Mouse (Mus musculus): ENCODE measurements around the gene Prkg2. TPM values are rescaled to one million over a fixed set of nuclear protein-coding genes. Genes with fewer than 3 reads are reported as not detected.

The Prkg2 gene
- polyA plus RNA-seq, 1 experiment from 2014 or later = 2.0 TPM

GRCm38 (mm10) chr5:99010448-99011151, 26.6 kb downstream of the Prkg2 start:
- H3K4me1 ChIP-seq = no peaks in the 10 kb centered on the region
- no peaks in the 10 kb centered on the region for H3K27me3 ChIP-seq
- no peaks in the 10 kb centered on the region for H3K9me3 ChIP-seq
- WGBS = 75% methylated on average over 14 of the region's 14 CpGs
- H3K4me2 ChIP-seq = no peak overlapping the region
- H3K9ac ChIP-seq = no peak overlapping the region
- H3K36me3 ChIP-seq = no peaks in the 10 kb centered on the region
- no peak overlapping the region for H3K4me3 ChIP-seq
- H3K27ac ChIP-seq = no peak overlapping the region
- no peak for ATAC-seq (ENCODE audit: borderline replicate concordance, extremely low read depth, low FRiP score, low TSS enrichment)

DNA sequence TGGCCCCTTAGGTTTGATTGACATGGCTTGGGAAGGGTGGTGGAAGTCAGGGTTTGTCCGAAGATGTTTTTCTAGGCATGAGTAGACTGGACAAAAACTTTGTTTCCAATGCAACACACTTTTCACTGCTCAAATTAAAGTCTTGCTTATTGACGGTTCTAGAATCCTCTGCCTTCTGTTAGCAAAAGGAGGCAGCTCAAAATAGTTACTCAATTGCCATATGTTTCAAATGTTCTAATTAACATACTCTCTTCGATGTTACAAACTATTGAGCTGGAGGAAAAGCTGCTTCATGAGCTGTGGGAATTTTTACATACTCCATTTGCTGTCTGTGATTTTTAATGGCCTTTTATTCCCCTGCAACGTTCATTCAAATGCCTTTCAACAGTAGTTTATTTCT, 39.0 kb downstream of the Prkg2 start:
- WGBS = 68% methylated on average over 4 of the region's 4 CpGs
- ATAC-seq (ENCODE audit: borderline replicate concordance, extremely low read depth, low FRiP score, low TSS enrichment) = no peak
- 0 out of 2 replicates have a peak, but pooled peaks cover 5% of the 10 kb centered on the region for H3K4me1 ChIP-seq
- no peak overlapping the region for H3K9ac ChIP-seq
- H3K4me2 ChIP-seq = no peak overlapping the region
- no peaks in the 10 kb centered on the region for H3K36me3 ChIP-seq
- no peaks in the 10 kb centered on the region for H3K27me3 ChIP-seq
- no peak overlapping the region for H3K27ac ChIP-seq
- no peaks in the 10 kb centered on the region for H3K9me3 ChIP-seq
- no peak overlapping the region for H3K4me3 ChIP-seq

- WGBS = 34% methylated on average over 4 of the region's 4 CpGs
- 0 out of 2 replicates have a peak, but pooled peaks cover 5% of the 10 kb centered on the region for H3K4me1 ChIP-seq
- no peak overlapping the region for H3K27ac ChIP-seq
- H3K9ac ChIP-seq = no peak overlapping the region
- H3K9me3 ChIP-seq = no peaks in the 10 kb centered on the region
- ATAC-seq (ENCODE audit: borderline replicate concordance, extremely low read depth, low FRiP score, low TSS enrichment) = peak; percentile 65; the same call in 1 of the 2 replicates
- no peak overlapping the region for H3K4me3 ChIP-seq
- H3K27me3 ChIP-seq = no peaks in the 10 kb centered on the region
- H3K36me3 ChIP-seq = no peaks in the 10 kb centered on the region
- no peak overlapping the region for H3K4me2 ChIP-seq
These were observed 41.4 kb downstream of the Prkg2 start for GRCm38 (mm10) chr5:98995767-98996166.

GRCm38 (mm10) chr5:98991600-98991999, 45.6 kb downstream of the Prkg2 start:
- H3K9me3 ChIP-seq = no peaks in the 10 kb centered on the region
- no peak for ATAC-seq (ENCODE audit: borderline replicate concordance, extremely low read depth, low FRiP score, low TSS enrichment)
- no peak overlapping the region for H3K4me3 ChIP-seq
- H3K4me1 ChIP-seq = 0 out of 2 replicates have a peak, but pooled peaks cover 5% of the 10 kb centered on the region
- no peak overlapping the region for H3K9ac ChIP-seq
- no peak overlapping the region for H3K27ac ChIP-seq
- no peak overlapping the region for H3K4me2 ChIP-seq
- 74% methylated on average over 4 of the region's 4 CpGs for WGBS
- H3K36me3 ChIP-seq = no peaks in the 10 kb centered on the region
- H3K27me3 ChIP-seq = no peaks in the 10 kb centered on the region

GRCm38 (mm10) chr5:98987634-98988033, 49.5 kb downstream of the Prkg2 start:
- WGBS = 57% methylated on average over 1 of the region's 1 CpGs
- Histone ChIP-seq H3K27ac (no peak overlapping the region), H3K4me3 (no peak overlapping the region), H3K9ac (no peak overlapping the region), H3K36me3 (no peaks in the 10 kb centered on the region), H3K9me3 (no peaks in the 10 kb centered on the region), H3K4me1 (no peaks in the 10 kb centered on the region), H3K27me3 (no peaks in the 10 kb centered on the region), H3K4me2 (no peak overlapping the region)
- ATAC-seq (ENCODE audit: borderline replicate concordance, extremely low read depth, low FRiP score, low TSS enrichment) = no peak

DNA sequence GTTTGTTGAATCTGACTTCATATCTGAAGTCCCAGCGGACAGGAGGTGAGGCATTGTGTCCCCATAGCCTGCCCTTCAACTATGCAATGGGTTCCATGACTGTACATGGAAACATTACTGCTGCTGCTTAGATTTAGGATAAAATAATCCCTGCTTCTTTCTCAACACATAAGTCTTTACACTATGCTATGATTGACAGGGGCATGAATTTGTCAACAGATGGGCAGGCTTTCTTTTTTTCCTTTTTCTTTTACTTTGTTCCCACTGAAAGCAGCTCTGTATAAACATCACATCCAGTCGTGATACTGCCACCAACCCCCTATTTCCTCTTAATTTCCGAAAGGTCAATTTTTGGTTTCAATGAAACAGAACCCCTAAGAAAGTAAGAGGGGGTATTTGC, 50.0 kb downstream of the Prkg2 start:
- no peaks in the 10 kb centered on the region for H3K9me3 ChIP-seq
- H3K4me3 ChIP-seq = no peak overlapping the region
- H3K36me3 ChIP-seq = no peaks in the 10 kb centered on the region
- H3K4me1 ChIP-seq = no peaks in the 10 kb centered on the region
- WGBS = 65% methylated on average over 3 of the region's 3 CpGs
- no peak for ATAC-seq (ENCODE audit: borderline replicate concordance, extremely low read depth, low FRiP score, low TSS enrichment)
- no peak overlapping the region for H3K9ac ChIP-seq
- no peaks in the 10 kb centered on the region for H3K27me3 ChIP-seq
- H3K27ac ChIP-seq = no peak overlapping the region
- H3K4me2 ChIP-seq = no peak overlapping the region

- Histone ChIP-seq H3K9me3 (no peaks in the 10 kb centered on the region), H3K27ac (no peak overlapping the region), H3K4me1 (no peaks in the 10 kb centered on the region), H3K9ac (no peak overlapping the region), H3K36me3 (no peaks in the 10 kb centered on the region), H3K27me3 (no peaks in the 10 kb centered on the region), H3K4me3 (no peak overlapping the region), H3K4me2 (no peak overlapping the region)
- no peak for ATAC-seq (ENCODE audit: borderline replicate concordance, extremely low read depth, low FRiP score, low TSS enrichment)
- WGBS = 50% methylated on average over 4 of the region's 4 CpGs
These were observed 50.7 kb downstream of the Prkg2 start for GRCm38 (mm10) chr5:98986459-98986858.

GRCm38 (mm10) chr5:98986011-98986410, 51.1 kb downstream of the Prkg2 start:
- no peak overlapping the region for H3K9ac ChIP-seq
- H3K36me3 ChIP-seq = no peaks in the 10 kb centered on the region
- no peaks in the 10 kb centered on the region for H3K27me3 ChIP-seq
- no peaks in the 10 kb centered on the region for H3K4me1 ChIP-seq
- no peak overlapping the region for H3K4me3 ChIP-seq
- 21% methylated on average over 4 of the region's 4 CpGs for WGBS
- H3K4me2 ChIP-seq = no peak overlapping the region
- H3K27ac ChIP-seq = no peak overlapping the region
- H3K9me3 ChIP-seq = no peaks in the 10 kb centered on the region
- ATAC-seq (ENCODE audit: borderline replicate concordance, extremely low read depth, low FRiP score, low TSS enrichment) = no peak

DNA sequence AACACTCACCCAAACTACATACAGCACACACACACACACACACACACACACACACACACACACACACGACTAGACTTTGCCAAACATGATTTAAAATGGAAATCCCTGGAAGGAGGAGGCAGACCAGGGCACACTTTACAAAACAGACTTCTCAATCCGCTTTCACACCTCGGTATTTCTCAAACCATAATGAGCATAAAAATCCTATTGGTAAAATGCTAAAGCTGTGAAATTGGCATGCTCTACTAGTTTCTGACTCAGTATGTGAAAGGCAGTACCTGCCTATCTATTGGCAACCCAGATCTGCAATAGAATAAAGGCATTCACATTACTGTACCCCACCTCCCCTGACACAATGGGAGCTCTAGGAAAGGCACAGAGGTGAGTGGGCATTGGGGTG, 52.1 kb downstream of the Prkg2 start:
- Histone ChIP-seq H3K9ac (no peak overlapping the region), H3K27me3 (no peaks in the 10 kb centered on the region), H3K4me1 (no peaks in the 10 kb centered on the region), H3K9me3 (no peaks in the 10 kb centered on the region), H3K4me3 (no peak overlapping the region), H3K36me3 (no peaks in the 10 kb centered on the region), H3K4me2 (no peak overlapping the region), H3K27ac (no peak overlapping the region)
- no peak for ATAC-seq (ENCODE audit: borderline replicate concordance, extremely low read depth, low FRiP score, low TSS enrichment)
- 87% methylated on average over 3 of the region's 3 CpGs for WGBS

- Histone ChIP-seq H3K4me1 (no peaks in the 10 kb centered on the region), H3K9me3 (no peaks in the 10 kb centered on the region), H3K9ac (no peak overlapping the region), H3K27ac (no peak overlapping the region), H3K4me2 (no peak overlapping the region), H3K4me3 (no peak overlapping the region), H3K36me3 (no peaks in the 10 kb centered on the region), H3K27me3 (no peaks in the 10 kb centered on the region)
- no peak for ATAC-seq (ENCODE audit: borderline replicate concordance, extremely low read depth, low FRiP score, low TSS enrichment)
- 70% methylated on average over 7 of the region's 7 CpGs for WGBS
These were observed 55.8 kb downstream of the Prkg2 start for GRCm38 (mm10) chr5:98981304-98981703.

DNA sequence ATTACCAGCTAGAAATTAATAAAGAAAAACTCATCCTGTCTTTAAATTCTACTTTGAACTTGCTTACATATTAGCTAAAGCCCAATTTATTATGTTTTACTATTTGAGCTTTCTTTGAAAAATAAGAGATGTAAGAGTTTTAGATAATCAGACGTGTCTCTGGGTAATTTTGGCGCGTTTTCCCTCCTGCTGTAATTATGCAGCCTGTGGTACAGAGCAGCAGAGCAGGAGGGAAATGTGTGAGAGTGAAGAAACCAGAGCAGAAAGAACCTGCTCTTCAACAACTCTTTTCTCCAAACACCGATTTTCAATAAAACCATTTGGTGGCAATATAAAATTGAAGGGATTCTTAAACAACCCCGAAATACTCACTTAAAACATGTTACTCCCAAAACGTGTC, 58.8 kb downstream of the Prkg2 start:
- no peaks in the 10 kb centered on the region for H3K36me3 ChIP-seq
- H3K4me2 ChIP-seq = no peak overlapping the region
- WGBS = 75% methylated on average over 6 of the region's 6 CpGs
- no peaks in the 10 kb centered on the region for H3K9me3 ChIP-seq
- H3K27me3 ChIP-seq = no peaks in the 10 kb centered on the region
- no peak for ATAC-seq (ENCODE audit: borderline replicate concordance, extremely low read depth, low FRiP score, low TSS enrichment)
- H3K27ac ChIP-seq = no peak overlapping the region
- H3K9ac ChIP-seq = no peak overlapping the region
- no peak overlapping the region for H3K4me3 ChIP-seq
- H3K4me1 ChIP-seq = no peaks in the 10 kb centered on the region

GRCm38 (mm10) chr5:98975877-98976672, 61.1 kb downstream of the Prkg2 start:
- H3K9ac ChIP-seq = no peak overlapping the region
- H3K27me3 ChIP-seq = no peaks in the 10 kb centered on the region
- no peak overlapping the region for H3K4me3 ChIP-seq
- no peak overlapping the region for H3K27ac ChIP-seq
- no peak overlapping the region for H3K4me2 ChIP-seq
- no peaks in the 10 kb centered on the region for H3K4me1 ChIP-seq
- H3K9me3 ChIP-seq = no peaks in the 10 kb centered on the region
- ATAC-seq (ENCODE audit: borderline replicate concordance, extremely low read depth, low FRiP score, low TSS enrichment) = no peak
- WGBS = 74% methylated on average over 10 of the region's 10 CpGs
- no peaks in the 10 kb centered on the region for H3K36me3 ChIP-seq

Measured in lung, embryonic 15.5 days (tissue).